Mouse (Mus musculus): ENCODE measurements around the gene Fbln1.
"Not testable (repeated sequence)": the region's sequence is repeated elsewhere in the genome, so short reads cannot be mapped to it uniquely, and the experiment has no call there.

Gene Fbln1

DNA sequence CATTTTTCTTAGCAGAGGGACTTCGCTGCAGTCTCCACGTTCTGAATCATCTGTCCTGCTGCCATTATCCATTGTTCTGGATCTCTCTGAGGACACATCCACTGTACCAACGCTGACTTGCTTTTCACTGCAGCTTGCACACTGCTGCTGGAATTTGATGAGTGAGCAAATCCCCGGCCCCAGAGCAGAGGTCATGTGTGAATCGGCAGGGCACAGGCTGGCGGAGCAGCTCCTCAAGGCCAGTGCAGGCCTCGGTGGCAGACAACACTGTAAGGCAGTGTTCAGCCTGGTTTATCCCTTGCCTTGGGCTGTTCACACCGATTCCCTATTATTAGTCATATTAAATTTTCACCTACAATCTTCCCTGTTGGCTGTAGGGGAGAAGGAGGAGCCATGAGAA lies 89.8 kb downstream of the Fbln1 start:
- DNase-seq (ENCODE audit: low spot score in 2 of 2) = no peak

DNA sequence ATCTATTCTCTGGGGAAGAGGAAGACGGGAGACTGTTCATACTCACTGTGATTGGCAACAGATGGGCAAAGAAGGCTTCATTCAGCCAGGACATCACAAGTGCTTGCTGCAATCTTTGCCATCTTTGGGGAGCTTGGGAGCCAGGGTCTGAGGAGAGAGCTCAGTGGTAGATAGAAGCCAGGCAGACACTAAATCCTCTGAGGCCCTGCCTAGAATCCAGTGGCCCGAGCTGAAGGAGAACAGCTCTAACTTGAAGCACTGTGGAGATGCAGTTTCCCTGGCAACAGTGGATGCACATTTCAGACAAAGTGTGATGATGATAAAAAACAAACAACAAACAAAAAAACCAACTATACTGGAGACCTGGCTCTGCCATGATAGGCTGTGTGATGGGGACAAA lies 90.2 kb downstream of the Fbln1 start:
- no peak for DNase-seq (ENCODE audit: low spot score in 2 of 2)

GRCm38 (mm10) chr15:85296538-85296937 lies 90.8 kb downstream of the Fbln1 start:
- DNase-seq (ENCODE audit: low spot score in 2 of 2) = no peak

DNA sequence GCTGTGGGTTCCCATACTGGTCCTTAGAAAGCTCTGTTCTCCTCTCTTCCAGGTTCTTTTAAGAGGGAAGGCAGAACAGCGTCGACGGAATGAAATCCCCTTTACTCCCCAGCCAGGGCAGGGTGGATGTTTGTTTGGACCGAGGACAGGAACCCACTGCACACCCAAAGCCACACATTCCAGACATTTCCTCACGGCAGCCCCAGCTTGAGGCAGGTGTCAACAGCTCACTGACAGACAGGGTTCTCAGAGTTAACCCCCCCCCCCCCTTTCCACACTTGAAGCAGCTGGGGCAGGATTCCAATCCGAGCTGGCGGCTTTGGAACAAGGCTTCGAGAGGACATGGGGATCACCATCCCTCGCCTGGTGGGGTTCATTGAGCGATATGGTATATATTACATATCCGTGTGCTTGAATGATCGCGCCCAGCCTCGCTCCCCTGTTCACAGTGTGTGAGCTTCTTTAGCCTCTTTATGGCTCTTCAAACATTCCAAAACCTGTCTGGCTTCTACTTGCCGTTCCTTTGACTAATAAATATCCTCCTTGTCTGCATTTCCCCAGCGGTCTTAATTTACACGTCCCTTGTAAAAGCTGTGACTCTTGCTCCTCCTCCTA lies 92.5 kb downstream of the Fbln1 start:
- no peak for DNase-seq (ENCODE audit: low spot score in 2 of 2)

- DNase-seq (ENCODE audit: low spot score in 2 of 2) = no peak
These were observed 93.2 kb downstream of the Fbln1 start for GRCm38 (mm10) chr15:85298946-85299345.

GRCm38 (mm10) chr15:85303241-85303640 lies 97.5 kb downstream of the Fbln1 start:
- no peak for DNase-seq (ENCODE audit: low spot score in 2 of 2)

- no peak for DNase-seq (ENCODE audit: low spot score in 2 of 2)
These were observed 98.2 kb downstream of the Fbln1 start for GRCm38 (mm10) chr15:85303976-85304375.

DNA sequence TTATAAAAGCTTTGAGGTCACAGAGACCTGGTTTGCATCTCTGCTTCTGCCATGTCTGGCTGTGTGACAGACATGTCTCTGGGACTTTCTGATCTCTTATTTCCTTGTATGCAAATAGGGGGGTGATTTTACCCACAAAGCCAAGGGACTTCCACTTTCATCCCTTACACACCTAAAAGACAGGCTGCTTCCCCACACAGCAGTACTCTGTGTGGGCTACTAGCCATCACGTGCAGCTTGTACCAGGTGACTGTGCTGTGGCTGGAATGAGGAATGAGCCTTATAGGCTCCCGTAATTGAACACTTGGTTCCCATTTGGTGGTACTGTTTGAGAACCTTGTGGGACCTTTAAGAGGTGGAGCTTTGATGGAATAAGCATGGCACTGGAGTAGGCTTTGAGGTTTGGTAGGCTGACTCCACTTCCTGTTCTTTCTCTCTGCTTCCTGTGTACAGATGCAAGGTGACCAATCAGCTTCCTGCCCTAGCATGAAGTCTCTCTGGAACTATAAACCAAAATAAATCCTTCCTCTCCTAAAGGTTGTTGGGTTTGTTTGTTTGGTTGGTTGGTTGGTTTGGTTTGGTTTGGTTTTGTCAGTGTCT lies 101.4 kb downstream of the Fbln1 start:
- DNase-seq (ENCODE audit: low spot score in 2 of 2) = no peak

DNA sequence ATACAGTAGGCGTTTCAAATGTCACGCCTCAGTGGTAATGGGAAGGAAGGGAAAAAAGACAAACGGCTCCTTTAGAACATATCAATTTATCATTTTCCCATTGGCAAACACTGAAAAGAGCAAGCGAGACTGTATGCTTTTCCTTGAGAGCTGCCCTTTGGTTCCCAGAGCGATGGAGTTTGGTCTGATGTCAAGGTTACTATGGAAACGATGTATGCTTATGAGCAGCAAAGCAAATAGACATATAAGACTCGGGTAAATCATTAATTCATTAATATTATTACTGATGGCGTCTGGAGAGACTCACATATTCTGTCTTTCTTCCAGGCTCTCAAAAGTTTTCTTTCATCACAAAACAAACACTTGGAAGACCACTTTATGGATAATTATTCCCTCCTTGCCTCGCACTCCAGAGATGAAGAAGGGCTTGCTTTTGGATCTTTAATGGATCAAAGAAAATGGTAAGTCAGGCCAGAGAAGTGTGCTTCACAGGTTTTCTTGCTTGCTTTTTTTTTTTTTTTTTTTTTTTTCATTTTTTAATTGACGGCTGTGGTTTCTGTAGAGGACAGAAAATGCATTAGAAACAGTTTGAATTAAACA lies 105.4 kb downstream of the Fbln1 start:
- no peak for DNase-seq (ENCODE audit: low spot score in 2 of 2)

DNA sequence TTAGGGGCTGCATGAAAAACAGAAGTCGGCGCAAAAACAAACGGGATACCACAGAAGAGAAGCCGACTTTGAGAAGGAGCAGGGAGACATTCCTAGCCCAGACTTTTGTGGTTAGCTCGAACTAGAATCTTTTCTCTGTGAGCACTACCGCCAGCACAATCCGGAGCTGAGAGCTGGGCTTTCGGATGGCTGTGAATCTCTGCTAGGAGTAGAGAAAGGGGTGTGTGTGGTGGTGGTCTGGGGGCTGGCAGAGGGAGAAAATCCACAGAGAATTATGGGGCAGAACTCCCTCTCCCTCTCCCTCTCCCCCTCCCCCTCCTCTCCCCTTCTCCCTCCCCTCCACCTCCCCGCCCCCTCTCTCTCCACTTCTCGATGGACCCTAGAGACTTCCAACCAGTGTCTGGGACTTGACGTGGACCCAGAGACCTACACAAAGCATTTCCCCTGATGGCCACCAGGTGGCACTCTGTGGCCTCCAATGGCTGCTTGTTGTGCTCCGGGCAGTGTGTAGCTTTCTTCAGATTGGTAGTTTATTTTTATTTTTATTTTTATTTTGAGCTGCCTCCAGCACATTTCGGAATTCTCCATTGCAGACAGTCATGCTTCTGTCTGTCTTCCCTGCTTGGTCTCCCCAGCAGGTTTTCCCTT lies 109.8 kb downstream of the Fbln1 start:
- peak in 1 of 2 experiments; percentile 82 for DNase-seq (ENCODE audit: low spot score in 2 of 2)

DNA sequence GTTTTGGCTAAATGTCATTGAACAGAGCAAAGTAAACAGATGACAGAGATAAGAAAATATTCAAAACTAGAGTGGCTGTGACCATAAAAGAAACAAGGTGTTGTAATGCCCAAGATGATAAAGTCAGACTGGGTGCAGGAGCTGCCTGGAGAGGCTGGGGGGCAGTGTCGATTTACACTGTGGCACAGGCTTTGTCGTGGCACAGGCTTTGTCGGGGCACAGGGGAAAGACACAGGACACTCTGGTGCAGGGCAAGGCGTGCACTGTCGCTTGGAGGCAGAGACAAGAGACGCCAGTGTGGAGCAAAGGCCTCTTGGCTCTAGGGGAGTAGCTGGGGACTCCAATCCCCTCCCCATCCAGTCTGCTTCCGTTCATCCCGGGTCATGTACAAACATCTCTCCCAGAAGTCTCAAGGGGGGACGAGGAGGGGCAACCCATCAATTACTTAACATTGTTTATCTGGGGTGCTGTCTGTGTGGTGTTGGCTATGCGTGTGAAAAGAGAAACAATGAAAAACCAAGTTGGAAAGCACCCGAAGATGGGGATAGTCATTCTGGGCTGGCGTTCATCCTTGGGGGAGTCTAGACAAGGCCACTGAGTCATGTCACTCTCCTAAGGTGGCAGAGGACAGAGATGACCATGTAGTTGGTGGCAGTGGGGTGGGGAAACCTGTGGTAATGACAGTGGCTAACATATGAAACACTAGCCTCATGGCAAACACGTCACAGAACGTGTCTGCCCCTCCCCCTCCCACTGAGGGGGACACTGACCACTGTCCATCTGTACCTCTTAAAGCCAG lies 110.8 kb downstream of the Fbln1 start:
- DNase-seq (ENCODE audit: low spot score in 2 of 2) = no peak

DNA sequence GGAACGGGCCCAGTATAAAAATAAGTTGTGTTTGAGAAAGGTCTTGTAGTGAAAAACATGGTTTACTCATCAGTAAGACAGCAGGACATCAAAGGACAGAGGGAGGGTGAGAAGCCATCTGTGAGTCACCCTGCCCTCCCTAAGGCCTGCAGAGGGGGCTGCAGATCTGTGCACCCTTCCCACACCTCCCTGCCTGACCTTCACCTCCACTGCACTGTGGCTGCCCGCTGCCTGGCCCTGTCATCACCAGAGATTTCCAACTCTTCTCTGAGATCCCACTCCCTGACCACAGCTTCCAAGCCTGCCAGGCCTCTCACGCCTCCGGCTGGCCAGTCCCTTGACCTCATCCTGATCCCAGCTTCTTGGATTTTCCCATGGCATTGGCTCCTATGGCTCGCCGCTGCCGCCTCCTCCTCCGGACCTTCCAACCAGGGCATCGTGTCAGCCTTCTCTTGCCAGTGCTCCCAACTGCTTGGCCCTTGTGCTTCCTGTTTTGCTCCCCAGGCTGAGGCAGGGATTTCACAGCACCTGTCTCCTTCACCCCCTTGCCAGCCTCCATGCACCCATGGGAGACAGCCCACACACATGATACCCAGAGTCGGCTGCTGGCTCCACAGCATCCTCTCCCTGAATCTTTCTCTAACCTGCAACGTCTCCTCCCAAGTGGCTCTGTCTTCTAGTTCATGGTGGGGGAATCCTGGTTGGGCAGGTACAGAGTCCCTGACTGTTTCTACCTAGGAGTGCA lies 114.3 kb downstream of the Fbln1 start:
- no peak for DNase-seq (ENCODE audit: low spot score in 2 of 2)

GRCm38 (mm10) chr15:85323214-85323613 lies 117.5 kb downstream of the Fbln1 start:
- DNase-seq (ENCODE audit: low spot score in 2 of 2) = no peak

DNA sequence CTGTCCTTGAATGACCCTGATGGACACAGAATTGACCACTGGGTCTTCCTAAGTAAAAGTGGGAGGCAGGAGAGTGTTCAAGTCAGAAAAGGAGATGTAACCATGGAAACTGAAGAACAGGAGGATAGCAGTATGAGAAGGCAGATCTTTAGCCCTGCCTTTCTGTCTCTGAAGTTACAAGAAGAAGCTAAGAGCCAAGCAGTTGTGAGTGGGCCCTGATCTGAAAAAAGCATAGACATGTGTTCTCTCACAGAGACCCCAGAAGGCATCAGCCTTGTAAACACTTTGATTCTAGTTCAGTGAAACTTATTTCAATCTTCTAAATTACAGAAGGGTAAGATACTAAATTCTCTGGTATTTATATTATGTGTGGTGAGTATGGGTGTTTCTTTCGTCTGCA lies 118.7 kb downstream of the Fbln1 start:
- DNase-seq (ENCODE audit: low spot score in 2 of 2) = no peak

DNA sequence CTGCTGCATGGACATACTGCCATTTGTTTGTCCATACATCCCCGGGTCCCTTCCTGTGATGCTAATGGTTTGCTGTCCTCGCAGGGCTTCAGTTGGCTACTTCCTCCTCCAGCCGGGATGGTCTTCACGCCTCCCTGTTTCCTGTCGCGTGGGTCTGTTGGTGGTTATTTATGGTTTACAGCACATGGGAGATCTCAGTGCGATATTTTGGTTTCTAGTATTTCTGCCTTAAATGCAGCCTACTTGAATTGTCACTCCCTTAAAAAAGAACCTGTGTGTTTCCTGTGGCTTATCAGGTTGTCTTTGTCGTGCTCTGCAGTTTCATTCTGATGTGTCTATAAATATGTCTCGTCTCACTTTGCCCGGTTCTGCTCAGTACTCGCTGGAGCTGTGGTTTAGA lies 122.1 kb downstream of the Fbln1 start:
- peak; percentile 52 to 75 for DNase-seq (ENCODE audit: low spot score in 2 of 2)

DNA sequence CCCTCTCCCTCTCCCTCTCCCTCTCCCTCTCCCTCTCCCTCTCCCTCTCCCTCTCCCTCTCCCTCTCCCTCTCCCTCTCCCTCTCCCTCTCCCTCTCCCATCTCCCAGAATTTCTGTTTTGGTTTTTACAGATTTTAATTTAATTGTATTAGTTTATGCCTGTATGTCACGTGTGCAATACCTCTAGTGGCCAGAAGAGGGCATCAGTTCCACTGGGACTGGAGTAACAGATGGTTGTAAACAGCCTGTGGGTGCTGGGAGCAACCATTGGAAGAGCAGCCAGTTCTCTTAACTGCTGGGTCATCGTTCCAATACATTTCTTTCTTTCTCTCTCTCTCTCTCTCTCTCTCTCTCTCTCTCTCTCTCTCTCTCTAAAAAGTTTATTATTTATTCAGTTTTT lies 122.7 kb downstream of the Fbln1 start:
- not testable (repeated sequence) for DNase-seq (ENCODE audit: low spot score in 2 of 2)

GRCm38 (mm10) chr15:85329096-85329495 lies 123.3 kb downstream of the Fbln1 start:
- no peak for DNase-seq (ENCODE audit: low spot score in 2 of 2)

DNA sequence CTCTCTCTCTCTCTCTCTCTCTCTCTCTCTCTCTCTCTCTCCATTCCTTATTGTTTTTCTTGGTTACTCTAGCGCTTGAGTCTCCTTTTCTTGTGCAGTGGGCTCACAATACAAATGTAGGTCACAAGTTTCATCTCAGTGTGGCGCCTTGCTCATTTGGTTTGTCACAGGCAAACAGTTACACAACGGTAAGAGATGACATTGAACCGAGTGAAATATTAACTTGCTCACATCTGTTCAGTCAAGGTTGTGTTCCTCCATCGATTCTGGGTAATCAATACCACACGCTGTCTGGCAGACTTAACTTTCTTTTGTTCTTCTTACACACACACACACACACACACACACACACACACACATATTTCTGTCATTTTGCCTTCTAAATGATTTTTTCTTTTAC lies 124.3 kb downstream of the Fbln1 start:
- no peak for DNase-seq (ENCODE audit: low spot score in 2 of 2)

DNA sequence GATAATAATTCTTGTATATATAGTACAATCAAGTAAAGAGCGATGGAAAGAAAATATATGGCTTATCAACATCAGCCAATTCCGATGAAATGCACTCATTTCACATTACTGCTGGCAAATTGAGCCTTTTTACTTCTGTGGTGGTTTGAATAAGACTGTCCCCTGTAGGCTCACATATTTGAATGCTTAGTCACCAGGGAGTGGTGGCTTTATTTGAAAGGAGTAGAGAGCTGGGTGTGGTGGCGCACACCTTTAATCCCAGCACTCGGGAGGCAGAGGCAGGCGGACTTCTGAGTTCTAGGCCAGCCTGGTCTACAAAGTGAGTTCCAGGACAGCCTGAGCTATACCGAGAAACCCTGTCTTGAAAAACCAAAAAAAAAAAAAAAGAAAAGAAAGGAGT lies 127.8 kb downstream of the Fbln1 start:
- DNase-seq (ENCODE audit: low spot score in 2 of 2) = not testable (repeated sequence)

DNA sequence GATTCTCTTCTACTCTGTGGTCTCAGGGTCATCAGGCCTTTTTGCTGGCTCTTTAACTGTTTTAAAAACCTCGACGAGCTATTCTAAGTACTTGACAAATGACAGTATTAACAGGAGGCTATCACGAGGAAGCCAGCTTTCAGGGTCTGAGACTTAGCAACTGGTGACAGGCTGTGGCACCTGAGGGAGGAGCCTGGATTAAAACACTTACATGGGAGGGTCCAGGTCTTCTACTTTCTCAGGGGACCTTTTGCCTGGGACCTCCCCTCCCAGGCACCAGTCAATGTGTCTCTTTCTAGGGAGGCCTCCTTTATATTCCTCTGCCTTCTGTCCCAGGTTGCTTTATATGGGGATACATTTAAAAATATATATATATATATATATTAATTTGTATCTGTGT lies 128.5 kb downstream of the Fbln1 start:
- no peak for DNase-seq (ENCODE audit: low spot score in 2 of 2)

DNA sequence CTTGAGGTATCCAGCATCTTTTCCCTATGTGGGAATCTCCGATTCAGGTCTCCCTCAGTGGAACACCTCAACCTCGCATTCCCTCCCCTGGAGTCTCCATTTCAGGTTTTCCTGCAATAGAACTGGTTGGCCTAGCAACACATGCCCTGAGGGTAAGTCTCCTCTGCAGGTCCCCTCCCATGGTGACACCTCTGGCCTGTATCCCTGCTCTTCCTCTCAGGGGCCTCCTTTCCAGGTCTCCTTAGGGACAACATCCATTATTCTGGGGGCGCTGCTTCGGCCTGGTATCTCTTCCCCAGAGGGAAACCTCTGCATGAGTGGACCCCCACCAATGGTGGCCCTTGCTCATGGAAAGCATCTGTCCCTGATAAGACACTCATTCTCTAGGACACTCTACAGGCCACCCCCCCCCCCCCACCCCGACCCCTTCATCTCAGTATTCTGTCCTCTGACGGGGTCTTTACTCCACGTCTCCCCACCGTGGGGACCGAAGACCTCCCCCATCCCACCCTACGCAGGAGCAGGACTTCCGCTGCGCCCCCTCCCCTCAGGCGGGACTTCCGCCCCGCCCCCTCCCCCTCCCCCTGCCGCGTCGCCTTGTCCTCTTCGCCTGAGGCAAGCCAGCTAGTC lies 130.0 kb downstream of the Fbln1 start, which contains the start of gene Atxn10:
TSS of gene Atxn10 (plus strand) at position 575 of the 630 bp plus-strand sequence.
- no peak for DNase-seq (ENCODE audit: low spot score in 2 of 2)

Measured in left cerebral cortex, adult 9 months (tissue).